9 mouse cellular contexts compared by ENCODE assay signal in genomic region chr4:45578554-45579370, GRCm38 (mm10). TPM values are rescaled to one million over a fixed set of nuclear protein-coding genes. Genes with fewer than 3 reads are reported as not detected.
DNase-seq lines count a peak whose midpoint lies in the region; ATAC-seq and TF ChIP-seq lines count a peak whose summit lies in the region.
"Had no signal": no experiment of that assay in that cellular context is flagged by ENCODE, and none has a peak within 500 bp of the region (broad histone marks: within the 10 kb centered on the region; RNA-seq: fewer than 3 reads in every experiment).

No protein-coding gene starts in this region.

- no peak for TF ChIP-seq CTCF in forebrain, postnatal 0 days (IDR thresholded peaks at IDR 0.05; ENCODE audit: low read depth)

- H3K9me3 ChIP-seq in forebrain, embryonic 10.5 days: no peaks in the 10 kb centered on the region
- no peaks in the 10 kb centered on the region for H3K9me3 ChIP-seq in forebrain, postnatal 0 days (ENCODE audit: low read length)
- H3K9me3 ChIP-seq in liver, embryonic 11.5 days (ENCODE audit: control insufficient read depth, low read length): no peaks in the 10 kb centered on the region

- H3K27ac ChIP-seq in forebrain, embryonic 10.5 days: peak overlapping the region; percentile 65
- no peak overlapping the region for H3K27ac ChIP-seq in forebrain, postnatal 0 days (ENCODE audit: low read depth, low read length)
- peak overlapping the region; percentile 30; the same call in 1 of the 2 replicates for H3K27ac ChIP-seq in liver, embryonic 11.5 days (ENCODE audit: low read depth, low read length)

- peak; percentile 43 for DNase-seq in forebrain, embryonic 10.5 days (ENCODE audit: extremely low spot score, low spot score)
- DNase-seq in forebrain, postnatal 0 days: no peak
- peak; percentile 39 for DNase-seq in R1 (ENCODE audit: low read depth, low spot score)
- peak; percentile 59 to 71 for DNase-seq in kidney, adult 8-10 months
- no peak for DNase-seq in liver, embryonic 11.5 days (ENCODE audit: low spot score)
- no peak for DNase-seq in layer of hippocampus, postnatal 25 days (ENCODE audit: extremely low spot score in 1 of 2, low spot score in 1 of 2)
- DNase-seq in right cerebral cortex, postnatal 25 days: no peak
- DNase-seq in left cerebral cortex, postnatal 36 days (ENCODE audit: low spot score in 2 of 2): no peak
- DNase-seq: layer of hippocampus, postnatal 36 days had no signal

- H3K4me3 ChIP-seq in forebrain, embryonic 10.5 days: no peak overlapping the region
- no peak overlapping the region for H3K4me3 ChIP-seq in forebrain, postnatal 0 days (ENCODE audit: low read depth, low read length)
- H3K4me3 ChIP-seq in liver, embryonic 11.5 days (ENCODE audit: low read depth, low read length): no peak overlapping the region

- H3K4me2 ChIP-seq in forebrain, postnatal 0 days (ENCODE audit: low read depth): no peak overlapping the region
- no peak overlapping the region for H3K4me2 ChIP-seq in liver, embryonic 11.5 days

- no peaks in the 10 kb centered on the region for H3K36me3 ChIP-seq in forebrain, embryonic 10.5 days (replicated peaks)
- no peaks in the 10 kb centered on the region for H3K36me3 ChIP-seq in forebrain, postnatal 0 days (ENCODE audit: insufficient read depth)
- H3K36me3 ChIP-seq in liver, embryonic 11.5 days (ENCODE audit: control insufficient read depth, insufficient read depth, low read length): no peaks in the 10 kb centered on the region

- peaks cover 19% of the 10 kb centered on the region; the same call in 1 of the 2 replicates for H3K27me3 ChIP-seq in forebrain, embryonic 10.5 days (ENCODE audit: poor library complexity, severe bottlenecking)
- H3K27me3 ChIP-seq in forebrain, postnatal 0 days (ENCODE audit: insufficient read depth, low read length): no peaks in the 10 kb centered on the region
- H3K27me3 ChIP-seq in liver, embryonic 11.5 days (replicated peaks; ENCODE audit: control insufficient read depth, insufficient read depth, low read length): no peaks in the 10 kb centered on the region

- peaks cover 38% of the 10 kb centered on the region for H3K4me1 ChIP-seq in forebrain, embryonic 10.5 days
- no peaks in the 10 kb centered on the region for H3K4me1 ChIP-seq in forebrain, postnatal 0 days (ENCODE audit: insufficient read depth)
- H3K4me1 ChIP-seq in liver, embryonic 11.5 days (replicated peaks; ENCODE audit: control insufficient read depth, insufficient read depth, low read length): peaks cover 5% of the 10 kb centered on the region; the same call in 1 of the 2 replicates

- intact Hi-C loops in left cerebral cortex, postnatal 36 days (cut with DNase I): no loop called here

- ATAC-seq in forebrain, postnatal 0 days: no peak
- peak; percentile 41 for ATAC-seq in liver, embryonic 11.5 days (replicated peaks; ENCODE audit: low FRiP score)

- no peak overlapping the region for H3K9ac ChIP-seq in forebrain, postnatal 0 days
- 0 out of 2 replicates have a peak overlapping the region, but pooled peaks have one; percentile 14 for H3K9ac ChIP-seq in liver, embryonic 11.5 days (ENCODE audit: low read depth, low read length)

- WGBS in forebrain, embryonic 10.5 days: 29% methylated on average over 22 of the region's 22 CpGs
- WGBS in forebrain, postnatal 0 days: 32% methylated on average over 22 of the region's 22 CpGs
- 36% methylated on average over 22 of the region's 22 CpGs for WGBS in liver, embryonic 11.5 days

RNA-seq across cellular contexts. Expression of gene Shb, which starts 46.5 kb away (rescaled TPM):
- polyA plus RNA-seq in forebrain, embryonic 10.5 days (2016; fragmentation: Nextera tagmentation; extraction: Ambion mirVana): 2.8 and 3.0 TPM in 2 replicates
- 26.7 and 32.6 TPM in 2 replicates for total RNA-seq in forebrain, postnatal 0 days (2014; rRNA removed)
- polyA plus RNA-seq in forebrain, postnatal 0 days (2015; fragmentation: Nextera tagmentation; extraction: Ambion mirVana): 8.5 and 8.6 TPM in 2 replicates
- 6.1 and 6.2 TPM in 2 replicates for polyA plus RNA-seq in liver, embryonic 11.5 days (2014; fragmentation: Nextera tagmentation; extraction: Ambion mirVana)
- 10 to 100 TPM; 16.1 to 18.8 TPM for total RNA-seq in layer of hippocampus, postnatal 25 days (2021)
- total RNA-seq in left cerebral cortex, postnatal 36 days (2021): 10 to 100 TPM; 11.5 to 14.5 TPM

Comparison
In these comparisons a context has a peak if more than half of its experiments do, and no peak if none do; other contexts are left out.
1. DNase-seq: peak in forebrain, embryonic 10.5 days (single experiment), R1 (single experiment) and kidney, adult 8-10 months (2 of 2); none in forebrain, postnatal 0 days (single experiment), liver, embryonic 11.5 days (single experiment), layer of hippocampus, postnatal 25 days (0 of 2), right cerebral cortex, postnatal 25 days (single experiment) and left cerebral cortex, postnatal 36 days (0 of 2).